Mouse (Mus musculus) 3134 (cell line): ENCODE measurements around the gene Prkag2.
"Not testable (repeated sequence)": the region's sequence is repeated elsewhere in the genome, so short reads cannot be mapped to it uniquely, and the experiment has no call there.

ENCODE experiments used
- DNase-seq: peaks from one replicate; pipeline ENCODE4 v3.0.0-alpha.2; 2011; ENCODE audit warnings: low spot score; ENCODE audit not compliant: insufficient read length; ENCODE audit errors: extremely low read depth

Gene Prkag2

DNA sequence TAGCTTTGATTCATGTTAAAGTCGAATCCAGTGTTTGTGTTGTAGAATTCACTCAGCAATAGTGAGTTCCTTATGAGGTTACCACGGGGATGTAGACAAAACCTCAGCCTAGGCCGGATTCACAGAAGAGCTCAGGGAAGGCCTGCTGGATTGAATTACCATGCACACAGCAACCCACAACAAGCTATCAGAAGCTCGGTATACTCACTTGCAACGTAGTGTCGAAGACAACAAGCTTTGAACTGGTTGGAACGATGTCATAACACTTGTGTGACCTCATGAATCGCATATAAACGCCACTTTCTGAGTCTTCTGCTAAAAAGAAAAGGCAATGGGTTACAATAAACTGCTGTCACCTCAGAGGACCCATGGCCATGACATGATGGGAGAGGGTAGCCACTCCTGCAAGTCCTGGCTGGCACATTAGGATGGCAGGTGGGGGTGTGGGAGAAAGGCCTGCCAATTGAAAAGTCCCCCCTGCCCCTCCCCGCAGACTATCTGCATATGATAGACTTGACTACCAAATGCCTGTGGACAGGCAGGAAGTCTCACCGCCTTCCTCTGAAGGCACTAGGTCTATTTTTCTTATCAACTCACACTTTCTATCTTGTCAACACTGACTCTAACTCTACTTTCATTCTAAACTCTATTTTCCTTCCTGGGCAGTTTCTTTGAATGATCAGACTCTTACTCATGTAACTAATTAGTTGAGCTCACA, 211.4 kb downstream of the Prkag2 start:
- DNase-seq: no peak

DNA sequence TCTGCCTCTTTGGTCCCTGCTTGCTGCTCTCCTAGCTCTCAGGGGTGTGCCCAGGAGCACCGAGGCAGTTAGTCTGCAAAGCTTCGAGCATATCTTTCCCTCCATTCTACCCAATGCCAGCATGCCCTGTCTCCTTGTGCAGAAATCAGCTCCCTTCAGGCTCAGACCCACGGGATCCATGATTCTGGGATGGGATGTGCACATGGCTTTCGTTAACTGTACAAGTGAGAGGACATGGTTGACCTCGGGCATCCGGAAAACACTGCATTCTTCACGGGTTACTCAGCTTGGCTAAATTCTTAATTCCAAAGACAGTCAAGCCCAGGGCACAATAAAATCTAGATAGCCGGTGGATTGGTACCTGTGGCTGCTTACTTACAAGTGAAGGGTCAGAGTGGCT, 213.2 kb downstream of the Prkag2 start:
- no peak for DNase-seq

DNA sequence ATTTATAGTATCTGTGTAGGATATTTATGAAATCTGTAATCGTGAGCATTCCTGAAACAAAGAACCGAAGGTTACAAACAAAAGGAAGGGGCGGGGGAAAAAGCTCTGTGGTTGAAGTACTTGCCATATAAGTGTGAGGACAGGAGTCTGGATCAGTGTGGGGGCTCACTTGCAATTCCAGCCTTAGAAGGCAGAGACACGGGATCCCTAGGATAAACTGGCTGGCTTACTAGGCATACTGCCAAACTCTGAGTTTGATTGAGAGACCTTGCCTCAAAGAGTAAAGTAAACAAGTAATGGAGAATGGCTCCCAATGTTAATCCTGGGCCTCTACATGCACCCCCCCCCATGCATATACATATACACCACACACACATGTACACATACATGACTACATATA, 221.7 kb downstream of the Prkag2 start:
- no peak for DNase-seq

DNA sequence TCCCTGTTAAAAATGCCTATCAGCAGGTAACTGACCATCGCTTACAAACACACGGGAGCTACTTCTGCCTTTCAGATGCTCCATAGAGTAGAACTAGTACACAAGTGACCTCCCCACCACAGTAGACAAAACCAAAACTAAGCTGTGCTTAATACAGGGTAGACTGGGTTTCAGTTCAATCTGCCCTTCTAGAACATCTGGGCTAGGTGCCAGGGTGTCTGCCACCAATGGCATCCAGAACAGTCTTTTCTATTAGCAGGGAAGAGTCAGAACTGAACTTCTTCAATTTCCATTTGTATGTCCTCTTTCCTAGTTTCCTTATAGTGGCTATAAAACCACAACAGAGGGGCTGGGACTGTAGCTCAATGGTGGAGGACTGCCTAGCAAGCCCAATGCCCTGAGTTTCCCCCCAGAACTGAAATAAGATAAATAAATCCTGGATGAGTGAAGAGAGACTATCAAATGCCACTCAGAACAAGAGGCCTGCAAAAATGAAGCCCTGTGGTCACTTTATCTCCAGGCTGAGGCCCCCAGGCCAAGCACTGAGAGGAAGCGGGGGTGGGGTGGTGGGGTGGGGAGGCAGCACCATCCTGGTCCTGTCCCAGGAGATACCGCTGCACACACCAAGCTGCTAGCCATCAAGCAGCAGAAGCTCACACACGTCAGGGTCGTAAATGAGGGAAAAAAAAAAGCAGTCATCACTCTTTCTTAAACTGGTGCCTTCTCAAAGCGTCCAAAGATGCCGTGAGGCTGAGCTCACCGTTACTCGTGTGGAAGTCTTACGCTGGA, 222.4 kb downstream of the Prkag2 start:
- no peak for DNase-seq

GRCm38 (mm10) chr5:24876653-24877052, 223.8 kb downstream of the Prkag2 start:
- DNase-seq: no peak

- DNase-seq: peak; percentile 65
These were observed 226.3 kb downstream of the Prkag2 start for GRCm38 (mm10) chr5:24874111-24874510.

DNA sequence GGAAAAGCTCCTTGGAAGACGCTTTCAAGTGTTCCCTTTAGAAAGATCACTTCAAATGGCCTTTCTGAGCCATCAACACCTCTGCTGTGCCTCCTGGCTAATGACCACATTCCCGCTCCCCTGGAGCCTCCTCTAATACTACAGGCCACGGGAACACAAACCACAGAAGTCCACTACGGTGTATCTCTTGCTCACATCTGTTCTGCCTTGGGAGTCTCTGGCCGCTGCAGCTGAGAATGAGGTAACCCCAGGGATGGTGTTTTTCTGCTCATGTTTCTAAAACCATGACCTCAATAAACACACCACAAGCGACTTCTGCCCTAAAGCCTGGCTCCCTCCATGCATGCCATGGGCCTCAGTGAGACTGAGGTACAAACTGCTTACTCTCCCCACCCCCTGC, 227.2 kb downstream of the Prkag2 start:
- peak; percentile 19 for DNase-seq

DNA sequence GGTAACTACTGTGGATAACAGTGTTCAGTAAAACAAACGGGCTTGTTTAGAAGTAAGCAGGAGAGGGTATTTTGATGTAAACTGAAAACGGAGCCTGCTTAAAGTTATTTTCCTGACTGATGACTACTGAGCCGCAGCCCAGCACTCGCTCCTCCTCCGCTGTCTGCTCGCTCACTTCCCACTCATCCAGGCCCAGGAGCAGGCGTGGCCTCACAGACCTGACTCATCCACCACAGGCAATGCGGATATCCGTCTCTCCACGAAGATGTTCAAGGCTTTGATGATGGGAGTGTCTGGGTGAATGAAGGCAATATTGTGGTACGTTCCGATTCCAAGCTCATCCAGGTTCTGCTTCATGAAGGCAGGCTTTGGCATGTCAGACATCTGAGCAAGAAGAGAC, 229.2 kb downstream of the Prkag2 start:
- DNase-seq: peak; percentile 76

DNA sequence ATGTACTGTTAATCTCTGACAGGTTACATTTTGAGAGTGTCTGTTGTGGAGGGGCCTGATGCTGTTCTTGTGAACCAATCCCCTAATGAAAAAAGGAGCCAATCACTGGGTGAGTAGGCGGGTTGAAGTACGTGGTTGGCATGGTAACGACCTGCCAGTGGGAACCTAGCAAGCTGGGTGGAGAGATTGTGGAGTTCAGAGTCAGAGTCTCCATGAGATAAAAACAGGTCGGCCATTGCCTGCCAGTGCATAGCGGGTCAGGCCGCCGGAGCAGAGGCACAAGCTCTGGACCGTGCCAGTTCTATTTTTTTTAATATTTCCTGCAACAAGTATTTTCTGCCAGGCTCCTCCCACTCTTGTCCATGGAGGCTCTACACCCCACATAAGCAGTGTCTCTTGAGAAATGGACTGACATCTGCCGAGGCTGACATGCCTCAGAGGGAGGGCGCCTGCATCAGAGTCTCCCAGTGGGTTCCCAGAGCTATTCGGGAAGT, 230.6 kb downstream of the Prkag2 start:
- no peak for DNase-seq

- DNase-seq: no peak
These were observed 236.6 kb downstream of the Prkag2 start for GRCm38 (mm10) chr5:24863804-24864203.

DNA sequence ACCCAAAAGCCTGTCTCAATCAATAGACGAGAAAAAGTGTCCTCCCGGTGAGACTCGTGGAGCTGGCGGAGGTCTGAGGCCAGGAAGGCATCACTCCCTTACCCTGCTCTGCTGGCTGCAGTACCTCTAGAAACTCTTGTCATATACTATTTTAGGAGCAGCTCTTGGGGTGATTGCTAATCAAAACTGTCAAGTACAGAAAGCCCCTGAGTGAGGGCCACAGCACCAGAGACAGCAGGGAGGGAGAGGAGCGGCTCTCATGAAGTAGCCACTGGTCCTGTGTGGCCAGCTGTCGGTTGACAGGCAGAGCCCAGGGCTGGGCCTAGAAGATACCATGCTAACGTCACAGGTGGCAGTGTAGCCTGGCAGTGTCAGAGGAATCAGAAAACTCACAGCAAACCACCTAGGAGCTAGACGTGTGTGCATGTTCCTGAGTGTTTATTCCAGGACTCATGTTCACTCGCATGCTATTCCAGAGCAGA, 239.0 kb downstream of the Prkag2 start:
- DNase-seq: no peak

DNA sequence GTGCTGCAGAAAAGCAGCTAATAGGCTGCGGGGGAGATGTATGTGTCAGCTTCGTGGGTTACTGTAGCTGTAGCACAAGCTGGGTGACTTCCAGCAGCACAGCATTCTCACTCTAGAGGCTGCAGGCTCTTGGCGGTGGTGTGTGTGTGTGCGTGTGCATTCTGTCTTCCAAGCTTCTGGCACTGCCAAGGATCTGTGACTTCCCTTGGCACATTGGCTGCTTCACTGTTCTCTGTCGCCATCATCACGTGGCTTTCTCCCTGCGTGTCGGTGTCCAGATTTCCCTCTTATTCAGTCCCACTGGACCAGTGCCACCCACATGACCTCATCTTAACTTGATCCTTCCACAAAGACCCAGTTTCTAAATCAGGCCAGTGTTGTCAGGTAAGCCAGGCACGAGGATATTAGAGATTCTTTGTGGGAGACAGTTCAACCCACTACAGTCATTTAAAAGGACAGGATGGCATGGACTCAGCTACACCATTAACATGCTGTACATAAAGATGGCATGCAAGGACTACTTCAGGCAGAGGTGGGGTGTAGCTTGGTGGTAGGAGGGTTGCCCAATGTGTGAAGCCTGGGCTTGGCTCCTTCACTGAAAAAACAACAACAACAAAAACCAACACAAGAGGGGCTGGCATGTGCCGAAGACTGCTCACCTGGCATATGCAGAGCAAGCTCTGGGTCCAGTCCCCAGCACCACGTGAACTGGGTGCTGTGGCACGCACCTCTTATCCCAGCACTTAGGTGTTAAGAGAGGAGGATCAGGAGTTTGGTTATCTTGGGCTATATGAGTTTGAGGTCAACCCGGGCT, 239.6 kb downstream of the Prkag2 start:
- DNase-seq: peak; percentile 68

DNA sequence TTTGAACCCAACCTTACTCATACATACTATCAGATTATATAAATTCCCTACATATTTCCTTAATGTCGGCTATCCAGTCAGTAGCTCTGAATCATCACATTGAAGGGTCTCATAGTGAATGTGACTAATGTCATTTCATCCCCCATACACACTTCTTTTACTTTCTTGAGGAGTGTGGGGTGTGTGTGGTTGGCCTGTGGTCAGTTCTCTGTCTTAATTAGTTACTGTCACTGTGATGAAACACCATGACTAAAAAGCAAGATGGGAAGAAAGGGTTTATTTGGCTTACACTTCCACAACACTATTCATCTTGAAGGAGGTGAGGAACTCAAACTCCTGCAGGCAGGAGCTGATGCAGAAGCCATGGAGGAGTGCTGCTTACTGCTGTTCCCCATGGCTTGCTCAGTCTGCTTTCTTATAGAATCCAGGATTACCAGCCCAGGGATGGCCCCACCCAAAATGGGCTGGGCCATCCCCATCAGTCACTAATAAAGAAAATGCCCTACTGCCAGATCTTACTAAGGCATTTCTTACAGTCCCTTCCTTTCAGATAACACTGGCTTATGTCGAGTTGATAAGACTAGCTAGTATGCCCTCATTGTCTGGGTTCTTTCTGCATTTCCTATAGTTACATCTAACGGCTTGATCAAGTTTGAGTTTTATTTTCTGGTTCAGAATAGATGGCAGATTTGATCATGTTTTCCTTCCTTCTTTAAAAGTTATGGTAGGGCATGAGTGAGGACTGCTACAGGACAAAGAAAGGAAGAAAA, 240.5 kb downstream of the Prkag2 start:
- peak; percentile 39 for DNase-seq

DNA sequence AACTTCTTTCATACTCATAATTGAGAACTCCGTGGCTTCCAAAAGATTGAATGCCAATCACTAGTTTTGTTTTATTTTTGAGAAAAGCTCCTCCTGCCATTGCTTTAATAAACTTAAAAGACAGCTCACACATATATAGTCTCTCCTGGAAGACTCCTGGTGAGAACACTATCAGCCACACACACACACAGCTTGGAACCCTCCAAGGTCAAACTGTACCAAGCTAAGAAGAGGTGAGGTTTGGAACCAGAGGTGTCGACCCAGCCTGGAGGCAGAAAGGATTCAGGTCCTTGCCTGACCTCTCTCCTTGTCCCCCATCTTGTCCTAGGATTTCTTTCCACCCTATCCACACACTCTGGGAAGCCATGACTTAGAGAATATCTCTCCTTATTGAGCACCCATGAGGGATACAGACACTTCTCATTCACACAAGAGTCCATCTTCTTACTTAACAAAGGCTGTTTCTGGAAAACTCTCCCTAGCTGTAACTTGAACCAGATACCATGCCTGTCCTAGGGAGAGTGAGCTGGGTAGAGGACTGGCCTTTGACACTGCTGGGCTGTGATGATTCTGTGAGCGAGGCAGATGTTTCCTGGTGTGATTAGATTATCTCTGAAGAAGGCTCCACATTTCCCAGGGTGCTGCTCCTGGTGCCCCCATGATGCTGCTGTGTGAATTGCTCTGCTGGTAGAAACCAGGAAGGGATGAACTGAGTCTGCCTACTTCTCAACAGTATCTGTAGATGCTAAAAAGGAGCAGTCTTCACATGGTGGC, 245.4 kb downstream of the Prkag2 start:
- DNase-seq: no peak

DNA sequence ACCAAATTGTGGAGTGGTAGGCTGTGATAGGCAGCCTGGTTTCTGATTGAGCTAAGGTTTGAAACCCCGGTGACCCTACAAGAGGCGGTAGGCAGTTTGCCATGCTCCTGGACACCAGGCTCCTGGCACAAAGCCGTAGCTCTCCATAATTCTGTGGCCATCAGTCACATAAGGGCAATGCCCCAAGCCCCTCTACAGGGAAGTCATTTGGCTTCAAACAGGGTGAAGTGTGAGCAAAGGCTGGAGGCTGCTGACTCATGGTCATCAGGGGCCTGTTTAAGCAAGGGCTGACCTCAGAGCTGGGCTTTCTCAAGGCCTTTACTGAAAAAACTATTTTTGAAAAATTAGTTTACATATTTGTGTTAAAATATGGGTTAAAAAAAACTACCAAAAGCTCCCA, 246.2 kb downstream of the Prkag2 start:
- DNase-seq: no peak

- not testable (repeated sequence) for DNase-seq
These were observed 252.2 kb downstream of the Prkag2 start for GRCm38 (mm10) chr5:24848261-24848660.

- no peak for DNase-seq
These were observed 256.6 kb downstream of the Prkag2 start for GRCm38 (mm10) chr5:24843841-24844240.

DNA sequence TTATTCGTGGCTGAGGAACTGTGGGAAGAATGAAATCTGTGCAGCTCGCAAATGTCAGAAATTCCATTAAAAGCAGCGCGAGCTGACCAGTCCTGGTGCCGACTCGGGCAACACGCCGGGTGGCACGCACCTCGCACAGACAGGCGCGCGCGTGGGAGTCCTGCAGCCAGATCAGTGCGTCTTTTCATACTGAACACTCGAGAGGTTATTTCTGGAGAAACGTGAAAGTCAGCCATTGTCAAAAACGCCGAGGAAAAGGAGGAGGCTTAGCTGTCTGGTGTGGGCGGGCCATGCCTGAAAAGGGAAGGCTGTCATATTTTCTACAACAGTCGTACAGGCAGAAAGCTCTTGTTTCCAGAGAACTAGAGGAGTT, 257.4 kb downstream of the Prkag2 start:
- DNase-seq: no peak

GRCm38 (mm10) chr5:24842274-24843102, 258.0 kb downstream of the Prkag2 start, which contains the start of gene Rheb:
TSS of gene Rheb (minus strand) at chr5:24842624.
- peak; percentile 92 for DNase-seq
